Mouse (Mus musculus): ENCODE measurements around the gene Fbxl4.

The Fbxl4 gene

GRCm38 (mm10) chr4:22357266-22357930, at the start of gene Fbxl4:
Gene Fbxl4, plus strand, starts transcription at chr4:22357543.
- peak; percentile 88 for DNase-seq (ENCODE audit: low read depth, low spot score)

GRCm38 (mm10) chr4:22314564-22314963, 42.8 kb upstream of the Fbxl4 start:
- DNase-seq (ENCODE audit: low read depth, low spot score) = no peak

GRCm38 (mm10) chr4:22342816-22343573, 14.3 kb upstream of the Fbxl4 start:
- no peak for DNase-seq (ENCODE audit: low read depth, low spot score)

GRCm38 (mm10) chr4:22349086-22349485, 8.3 kb upstream of the Fbxl4 start:
- DNase-seq (ENCODE audit: low read depth, low spot score) = peak; percentile 55

GRCm38 (mm10) chr4:22357931-22358300, 573 bp downstream of the Fbxl4 start:
- DNase-seq (ENCODE audit: low read depth, low spot score) = no peak

- no peak for DNase-seq (ENCODE audit: low read depth, low spot score)
Measured at GRCm38 (mm10) chr4:22358487-22358886, 1.1 kb downstream of the Fbxl4 start.

GRCm38 (mm10) chr4:22367368-22367767, 10.0 kb downstream of the Fbxl4 start:
- peak; percentile 19 for DNase-seq (ENCODE audit: low read depth, low spot score)

- DNase-seq (ENCODE audit: low read depth, low spot score) = no peak
Measured at GRCm38 (mm10) chr4:22378516-22378915, 21.2 kb downstream of the Fbxl4 start.

GRCm38 (mm10) chr4:22380646-22381045, 23.3 kb downstream of the Fbxl4 start:
- DNase-seq (ENCODE audit: low read depth, low spot score) = no peak

- DNase-seq (ENCODE audit: low read depth, low spot score) = peak; percentile 25
Measured at GRCm38 (mm10) chr4:22383528-22384265, 26.4 kb downstream of the Fbxl4 start.

- DNase-seq (ENCODE audit: low read depth, low spot score) = no peak
Measured at GRCm38 (mm10) chr4:22390045-22390444, 32.7 kb downstream of the Fbxl4 start.

GRCm38 (mm10) chr4:22392777-22393473, 35.6 kb downstream of the Fbxl4 start:
- DNase-seq (ENCODE audit: low read depth, low spot score) = peak; percentile 53

GRCm38 (mm10) chr4:22395404-22395803, 38.1 kb downstream of the Fbxl4 start:
- DNase-seq (ENCODE audit: low read depth, low spot score) = no peak

- DNase-seq (ENCODE audit: low read depth, low spot score) = no peak
Measured at GRCm38 (mm10) chr4:22396484-22397000, 39.2 kb downstream of the Fbxl4 start.

GRCm38 (mm10) chr4:22397003-22397402, 39.7 kb downstream of the Fbxl4 start:
- DNase-seq (ENCODE audit: low read depth, low spot score) = no peak

- DNase-seq (ENCODE audit: low read depth, low spot score) = peak; percentile 80
Measured at GRCm38 (mm10) chr4:22402032-22402431, 44.7 kb downstream of the Fbxl4 start.

GRCm38 (mm10) chr4:22402930-22403329, 45.6 kb downstream of the Fbxl4 start:
- DNase-seq (ENCODE audit: low read depth, low spot score) = no peak

- no peak for DNase-seq (ENCODE audit: low read depth, low spot score)
Measured at GRCm38 (mm10) chr4:22420627-22421026, 63.3 kb downstream of the Fbxl4 start.

- no peak for DNase-seq (ENCODE audit: low read depth, low spot score)
Measured at GRCm38 (mm10) chr4:22422400-22422799, 65.1 kb downstream of the Fbxl4 start.

GRCm38 (mm10) chr4:22428150-22428549, 70.8 kb downstream of the Fbxl4 start:
- no peak for DNase-seq (ENCODE audit: low read depth, low spot score)

- DNase-seq (ENCODE audit: low read depth, low spot score) = no peak
Measured at GRCm38 (mm10) chr4:22469575-22469974, 112.2 kb downstream of the Fbxl4 start.
